Mouse (Mus musculus): ENCODE results near the gene Fat3.

The Fat3 gene

DNA sequence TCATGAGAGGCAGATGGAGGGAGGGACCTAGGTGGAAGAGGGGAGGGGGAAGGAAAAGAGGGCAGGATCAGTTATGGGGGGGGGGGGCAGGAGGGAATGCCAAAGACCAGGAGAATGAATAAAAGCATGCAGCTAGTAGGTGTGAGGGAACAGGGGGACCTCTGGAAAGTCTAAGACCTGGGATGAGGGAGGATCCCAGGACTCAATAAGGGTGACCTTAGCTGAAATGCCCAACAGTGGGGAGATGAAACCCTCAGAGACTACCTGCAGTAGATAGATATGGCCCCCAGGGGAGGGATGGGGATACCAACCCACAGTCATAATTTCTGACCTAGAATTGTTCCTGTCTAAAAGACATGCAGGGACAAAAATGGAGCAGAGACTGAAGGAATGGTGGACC is 620.3 kb downstream of the Fat3 start:
- DNase-seq (ENCODE audit: low spot score in 2 of 2): no peak

DNA sequence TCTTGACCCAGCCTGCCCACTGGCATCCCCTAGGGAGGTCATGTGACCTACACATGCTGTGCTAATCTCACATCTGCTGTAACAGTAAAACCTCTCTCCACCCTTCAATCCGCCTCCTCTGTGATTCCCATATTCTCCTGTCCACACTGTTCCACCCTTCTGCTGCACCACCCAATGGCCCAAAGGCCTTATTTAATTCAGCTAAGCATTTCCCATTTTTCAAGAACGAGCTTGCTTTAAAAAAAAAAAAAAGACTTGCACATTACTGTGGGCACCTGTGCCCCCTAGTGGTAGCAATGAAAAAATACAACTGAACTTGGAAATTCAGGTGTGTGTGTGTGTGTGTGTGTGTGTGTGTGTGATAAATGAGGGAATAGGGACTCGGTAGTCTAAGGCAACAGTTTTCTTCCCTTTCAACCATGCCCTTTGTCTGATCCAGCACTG is 620.9 kb downstream of the Fat3 start:
- DNase-seq (ENCODE audit: low spot score in 2 of 2): peak in 1 of 2 experiments; percentile 16

DNA sequence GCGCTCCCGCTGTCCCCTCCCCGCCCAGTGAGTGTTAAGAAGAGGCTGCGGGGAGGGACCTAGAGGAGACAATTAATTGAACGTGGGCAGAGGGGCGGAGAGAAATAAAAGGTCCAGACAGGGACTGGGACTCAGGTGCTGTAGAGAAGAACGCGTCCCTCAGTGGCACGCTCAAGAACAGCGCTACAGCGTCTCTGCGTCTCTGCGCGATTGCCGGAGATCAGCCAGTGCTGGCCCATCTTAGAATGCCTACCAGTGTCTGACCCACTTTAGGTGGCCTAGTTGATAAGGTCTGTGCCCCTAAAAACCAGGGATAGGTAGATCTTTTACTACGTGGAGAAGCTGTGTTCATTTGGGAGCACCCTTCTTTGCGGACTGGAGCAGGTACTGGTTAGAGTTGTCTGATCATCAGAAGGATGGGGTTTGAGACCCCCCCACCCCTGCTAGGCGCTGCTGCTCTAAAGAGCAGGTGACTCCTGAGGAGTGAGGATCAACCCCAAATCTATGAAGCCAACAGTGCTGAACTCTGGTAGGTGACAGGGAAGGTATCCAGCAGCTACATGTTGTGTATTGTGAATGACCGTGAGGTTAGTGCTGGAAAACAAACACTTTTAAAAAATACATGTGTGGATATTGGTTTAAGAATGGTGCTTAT is 626.5 kb downstream of the Fat3 start, which contains the start of gene Mtnr1b:
Gene Mtnr1b, minus strand, starts transcription at position 51 of the 655 bp plus-strand sequence.
- DNase-seq (ENCODE audit: low spot score in 2 of 2): no peak

DNA sequence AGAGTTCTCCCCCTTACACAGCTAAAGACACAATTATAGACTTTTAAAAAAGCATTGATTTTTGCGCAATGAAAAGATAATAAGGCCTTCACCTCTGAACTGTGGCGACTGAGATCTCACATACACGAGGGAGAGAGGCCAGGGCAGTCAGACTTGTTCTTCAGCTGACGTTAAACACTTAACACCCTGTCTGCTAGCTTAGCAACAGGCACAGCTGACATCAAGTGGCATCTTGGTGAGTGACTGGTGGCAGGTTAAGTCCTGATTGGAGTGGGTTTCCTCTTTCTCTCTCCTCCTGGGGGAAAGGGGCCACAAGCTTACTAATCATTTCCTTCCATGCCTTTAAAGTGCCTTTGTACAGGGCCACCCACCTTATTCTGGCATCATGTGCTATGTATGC is 631.1 kb downstream of the Fat3 start:
- DNase-seq (ENCODE audit: low spot score in 2 of 2): no peak

DNA sequence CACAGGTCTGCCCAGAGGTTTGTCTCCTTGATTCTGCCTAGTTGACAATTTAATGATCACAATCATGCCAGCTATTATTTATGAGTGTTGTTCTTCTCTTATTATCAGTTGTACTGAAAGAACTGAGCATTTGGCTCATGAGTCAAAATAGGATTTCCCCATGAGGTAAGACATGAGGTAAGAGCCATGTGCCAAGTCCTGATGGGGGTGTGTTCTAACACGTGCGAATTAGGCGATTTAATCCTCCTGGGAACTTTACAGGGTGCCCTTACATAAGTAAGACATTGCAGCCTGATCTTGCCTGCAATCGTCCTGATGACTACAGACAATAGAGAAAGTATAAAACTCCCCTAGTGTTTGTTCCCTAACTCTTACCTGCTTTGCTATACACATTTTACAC is 631.6 kb downstream of the Fat3 start:
- DNase-seq (ENCODE audit: low spot score in 2 of 2): no peak

DNA sequence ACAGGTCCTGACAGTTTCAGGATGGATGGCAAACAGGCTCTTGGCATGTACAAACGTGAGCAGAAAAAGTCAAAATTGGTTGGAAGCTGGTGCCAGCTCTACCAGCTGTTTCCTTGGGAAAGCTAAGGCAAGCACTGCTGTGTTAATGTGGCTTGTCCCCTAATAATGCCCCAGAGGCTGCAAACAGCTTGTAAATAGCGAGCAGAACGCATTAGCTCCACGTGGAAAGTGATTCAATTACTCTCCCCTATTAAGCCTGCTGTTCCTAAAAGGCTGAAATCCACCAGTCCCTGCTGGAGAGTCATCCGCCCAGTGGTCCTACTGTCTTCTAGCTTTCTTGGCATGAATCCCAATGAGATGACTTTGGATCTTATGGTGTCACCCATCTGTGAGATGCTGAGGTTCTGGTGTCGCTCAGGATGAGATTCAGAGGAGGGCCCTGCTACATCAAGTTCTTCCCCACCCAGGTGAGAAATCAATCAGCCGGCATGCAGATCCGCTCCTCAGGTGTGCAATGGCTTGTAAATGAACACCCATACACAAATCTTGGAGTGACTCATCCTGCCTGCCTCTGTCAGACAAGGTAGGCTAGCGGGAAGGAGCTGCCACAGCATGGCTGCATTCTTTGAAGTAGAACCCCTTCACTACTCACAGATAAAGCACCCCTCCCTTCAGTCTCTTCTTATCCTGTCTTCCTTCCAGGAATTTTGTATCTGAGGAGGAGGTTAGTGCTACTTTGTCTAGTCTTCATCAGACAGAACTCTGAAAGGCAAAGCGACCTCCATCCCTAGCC is 634.6 kb downstream of the Fat3 start:
- no peak for DNase-seq (ENCODE audit: low spot score in 2 of 2)

DNA sequence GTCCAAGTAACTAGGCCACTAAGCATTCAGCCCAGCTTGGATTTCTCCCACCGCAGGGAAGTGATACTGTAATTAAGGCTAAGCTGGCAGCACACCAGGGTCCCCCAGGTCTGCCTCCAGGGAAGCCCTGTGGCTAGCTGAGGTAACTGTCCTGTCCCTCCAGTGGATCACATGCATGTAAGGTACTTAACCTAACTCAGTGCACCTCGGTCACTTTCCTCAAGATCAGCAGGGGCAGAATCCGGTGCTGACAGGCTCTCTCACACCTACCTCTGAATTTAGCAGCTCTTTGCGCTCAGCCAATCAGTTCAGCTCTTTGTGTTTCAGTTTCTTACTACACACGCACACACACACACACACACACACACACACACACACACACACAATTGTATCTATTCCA is 639.7 kb downstream of the Fat3 start:
- DNase-seq (ENCODE audit: low spot score in 2 of 2): no peak

Measured in right cerebral cortex, adult 2 months (tissue).